Mouse (Mus musculus): ENCODE data around the gene B4galnt4.

GRCm38 (mm10) chr7:141063353-141063752 is 2.4 kb downstream of the B4galnt4 start:
- TF ChIP-seq POLR2A (IDR thresholded peaks at IDR 0.05; ENCODE audit: extremely low read depth, insufficient read depth, low read length), result no peak
- no peak for TF ChIP-seq CTCF (IDR thresholded peaks at IDR 0.05; ENCODE audit: low read depth, low read length)
